Mouse (Mus musculus) layer of hippocampus, postnatal 14 days (tissue): ENCODE data around the gene Tas2r138. TPM values are rescaled to one million over a fixed set of nuclear protein-coding genes. Genes with fewer than 3 reads are reported as not detected.

Experiments used
- total RNA-seq, 2 experiments: library from RNA; stranded (reverse); gene quantifications; 2 replicates each; pipeline ENCODE4 v1.2.3; 2021

Gene Tas2r138
- total RNA-seq, 2 experiments from 2014 or later = not detected

Other genes with a start within 250 kb of the Tas2r138 start
- gene E330009J07Rik, start 177.2 kb downstream of the Tas2r138 start, total RNA-seq = 10 to 100 TPM; 40.8 to 44.6 TPM
- not detected for gene Wee2, start 174.2 kb downstream of the Tas2r138 start, total RNA-seq
- 10 to 100 TPM; 33.7 to 34.1 TPM for gene Ssbp1, start 142.0 kb downstream of the Tas2r138 start, total RNA-seq
- under 1 TPM in 1 of 2 experiments, not detected in 1; 0.30 TPM for gene Tas2r137, start 122.1 kb downstream of the Tas2r138 start, total RNA-seq
- under 1 TPM in 1 of 2 experiments, not detected in 1; 0.44 TPM for gene Tas2r108, start 119.8 kb downstream of the Tas2r138 start, total RNA-seq
- not detected for gene Prss37, start 93.8 kb downstream of the Tas2r138 start, total RNA-seq
- gene Olfr461, start 58.3 kb downstream of the Tas2r138 start, total RNA-seq = not detected
- gene Olfr460, start 43.8 kb downstream of the Tas2r138 start, total RNA-seq = not detected
- gene Clec5a, start 27.5 kb downstream of the Tas2r138 start, total RNA-seq = under 1 TPM; 0.37 to 0.45 TPM
- under 1 TPM; 0.26 to 0.32 TPM for gene Mgam, start 15.5 kb upstream of the Tas2r138 start, total RNA-seq